Mouse (Mus musculus) intestine, postnatal 0 days (tissue): ENCODE measurements around the gene Thap3. TPM values are rescaled to one million over a fixed set of nuclear protein-coding genes. Genes with fewer than 3 reads are reported as not detected.

Experiments used
- ATAC-seq: fragments of 200-750 bp; cut with Nextera tagmentation; 2 replicates; pipeline ENCODE4 v1.8.0; 2017; ENCODE audit warnings: mild to moderate bottlenecking, moderate TSS enrichment, moderate library complexity
- H3K27ac ChIP-seq: fragments of 300-500 bp; sonication (generic); 2 replicates; pipeline ENCODE4 v1.5.1; 2014; ENCODE audit warnings: mild to moderate bottlenecking, low read depth, low read length, moderate library complexity
- H3K27me3 ChIP-seq: fragments of 300-500 bp; sonication (generic); replicated peaks from 2 replicates; pipeline ENCODE4 v1.6.1; 2014; ENCODE audit warnings: low read length, mixed read lengths; ENCODE audit not compliant: control insufficient read depth, insufficient read depth
- H3K36me3 ChIP-seq: fragments of 300-500 bp; sonication (generic); 2 replicates; pipeline ENCODE4 v1.6.1; 2014; ENCODE audit warnings: mild to moderate bottlenecking, moderate library complexity; ENCODE audit not compliant: control insufficient read depth, insufficient read depth
- H3K4me1 ChIP-seq: fragments of 300-500 bp; sonication (generic); replicated peaks from 2 replicates; pipeline ENCODE4 v1.6.1; 2014; ENCODE audit warnings: antibody characterized with exemption, low read length, mixed read lengths; ENCODE audit not compliant: control insufficient read depth, insufficient read depth
- H3K4me2 ChIP-seq: fragments of 300-500 bp; sonication (generic); replicated peaks from 2 replicates; pipeline ENCODE4 v1.6.1; 2014; ENCODE audit warnings: low read depth, mild to moderate bottlenecking, moderate library complexity
- H3K4me3 ChIP-seq: fragments of 300-500 bp; sonication (generic); 2 replicates; pipeline ENCODE4 v1.5.1; 2014; ENCODE audit warnings: low read depth, low read length
- H3K9ac ChIP-seq: fragments of 300-500 bp; sonication (generic); 2 replicates; pipeline ENCODE4 v1.6.1; 2014; ENCODE audit warnings: mild to moderate bottlenecking, low read depth, low read length
- H3K9me3 ChIP-seq: fragments of 300-500 bp; sonication (generic); 2 replicates; pipeline ENCODE4 v1.6.1; 2016; ENCODE audit warnings: mixed run types; ENCODE audit not compliant: control insufficient read depth
- CTCF ChIP-seq: sonication (generic); IDR thresholded peaks from 2 replicates; pipeline ENCODE4 v1.5.1; 2016; ENCODE audit warnings: low read depth, mild to moderate bottlenecking, control low read depth, antibody characterized with exemption, moderate library complexity
- WGBS: fragments of 180-500 bp; shearing (Covaris S2); extraction: QIAGEN DNeasy Blood & Tissue Kit; methylation state at CpG from one replicate; pipeline ENCODE4 v1.1.7; 2014; 5-methylcytosine and 5-hydroxymethylcytosine counted together
- polyA plus RNA-seq: library from polyadenylated mRNA; unstranded; fragments of >200 nt; fragmentation: Nextera tagmentation; extraction: Ambion mirVana; gene quantifications from 2 replicates; pipeline ENCODE4 v1.2.1, GENCODE M21; 2015

Thap3 gene
- polyA plus RNA-seq, 1 experiment from 2014 or later, result 15.4 TPM

DNA sequence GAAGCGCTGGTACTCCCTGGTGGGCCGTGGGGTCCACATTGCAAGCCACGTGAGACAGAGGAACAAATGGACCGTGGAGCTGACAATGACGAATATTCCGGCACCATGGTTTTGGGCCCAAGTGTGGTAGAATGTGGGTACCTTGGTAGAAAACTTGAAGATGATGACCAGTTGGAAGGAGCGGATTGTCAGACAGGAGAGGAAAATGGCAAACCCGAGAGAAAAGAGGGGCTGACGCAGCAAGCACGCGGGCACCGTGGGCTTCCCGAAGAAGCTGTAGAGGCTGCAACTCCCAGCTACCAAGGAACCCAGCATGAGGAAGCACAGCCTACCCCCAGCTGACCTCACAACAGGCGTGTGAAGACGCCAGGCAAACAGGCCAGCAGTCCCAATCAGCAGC lies 39.7 kb upstream of the Thap3 start:
- Histone ChIP-seq H3K4me3 (no peak overlapping the region), H3K4me2 (peak overlapping the region; percentile 97; the same call in 1 of the 2 replicates), H3K4me1 (peaks cover 5% of the 10 kb centered on the region), H3K27me3 (no peaks in the 10 kb centered on the region), H3K27ac (no peak overlapping the region), H3K36me3 (peaks cover 9% of the 10 kb centered on the region), H3K9me3 (no peaks in the 10 kb centered on the region), H3K9ac (no peak overlapping the region)
- no peak for ATAC-seq
- no peak for TF ChIP-seq CTCF
- 67% methylated on average over 15 of the region's 15 CpGs for WGBS

DNA sequence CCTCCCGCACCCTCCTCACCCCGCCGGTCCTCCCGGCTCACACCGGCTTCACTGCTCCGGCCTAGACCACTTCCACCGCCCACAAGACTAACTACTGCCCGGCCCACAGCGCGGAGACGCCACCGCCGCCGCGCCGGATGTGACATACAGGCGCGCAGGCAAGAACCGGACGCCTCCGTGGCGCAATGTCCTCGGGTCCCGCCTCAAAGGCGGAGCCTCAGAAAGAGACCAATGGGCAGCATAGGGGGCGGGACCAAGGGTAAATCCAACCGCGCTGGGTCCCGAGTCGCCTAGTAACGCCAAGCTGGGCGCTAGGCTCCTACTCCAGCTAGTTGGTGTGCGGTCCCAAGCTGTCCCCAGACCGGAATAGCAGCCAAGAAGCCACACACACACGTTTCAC lies 38.7 kb upstream of the Thap3 start, which contains the start of gene Zbtb48:
TSS of gene Zbtb48 (minus strand) at position 148 of the 400 bp plus-strand sequence.
- TF ChIP-seq CTCF, result peak; percentile 8
- peaks cover 5% of the 10 kb centered on the region for H3K4me1 ChIP-seq
- peak within 1 kb of the TSS; percentile 75 for H3K27ac ChIP-seq
- H3K9me3 ChIP-seq, result no peaks in the 10 kb centered on the region
- H3K4me2 ChIP-seq, result peak within 1 kb of the TSS; percentile 97
- under 1% methylated on average over 33 of the region's 35 CpGs for WGBS
- peak; percentile 97 for ATAC-seq
- H3K36me3 ChIP-seq, result peaks cover 14% of the 10 kb centered on the region
- H3K9ac ChIP-seq, result peak within 1 kb of the TSS; percentile 41
- H3K4me3 ChIP-seq, result peak within 1 kb of the TSS; percentile 65
- H3K27me3 ChIP-seq, result no peaks in the 10 kb centered on the region

DNA sequence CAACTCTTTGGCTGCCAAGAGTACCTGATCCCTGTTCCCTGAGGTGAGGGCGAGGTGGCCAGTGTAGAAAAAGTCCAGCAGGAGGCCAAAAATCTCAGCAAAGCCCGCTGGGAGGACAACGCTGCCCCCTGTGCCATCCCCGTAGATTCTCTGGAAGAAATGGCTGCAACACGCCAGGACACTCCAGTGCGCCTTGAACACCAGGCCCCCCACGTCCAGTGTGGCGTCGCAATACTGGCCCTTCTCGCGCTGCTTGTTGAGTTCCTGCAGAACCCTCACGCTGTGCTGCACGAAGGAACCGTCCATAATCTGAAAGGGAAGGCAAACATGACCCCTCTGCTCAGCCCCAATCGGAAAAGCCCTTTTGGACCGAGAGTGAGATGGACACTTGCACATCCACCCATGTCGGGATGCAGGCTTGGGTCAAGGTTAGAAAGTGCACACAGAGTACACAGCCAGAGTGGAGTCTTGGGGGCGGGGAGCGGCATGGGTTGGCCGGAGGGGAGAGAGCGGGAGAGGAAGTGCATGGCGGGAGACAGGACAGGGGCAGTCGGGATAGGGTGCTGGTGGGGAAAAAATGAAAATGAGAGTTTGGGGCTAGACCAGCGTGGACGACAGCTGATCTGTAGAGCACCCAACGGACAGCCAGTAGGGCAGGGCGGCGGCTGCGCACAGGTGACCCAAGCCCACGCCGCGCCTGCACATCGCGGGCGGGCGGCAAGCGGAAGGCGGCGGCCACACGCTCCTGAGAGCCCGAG lies 38.1 kb upstream of the Thap3 start:
- H3K4me3 ChIP-seq, result peak overlapping the region; percentile 65
- peaks cover 5% of the 10 kb centered on the region for H3K4me1 ChIP-seq
- peak; percentile 36 for TF ChIP-seq CTCF
- peaks cover 19% of the 10 kb centered on the region for H3K36me3 ChIP-seq
- H3K27ac ChIP-seq, result peak overlapping the region; percentile 75
- ATAC-seq, result peak; percentile 55
- H3K27me3 ChIP-seq, result no peaks in the 10 kb centered on the region
- WGBS, result 1% methylated on average over 35 of the region's 41 CpGs
- no peaks in the 10 kb centered on the region for H3K9me3 ChIP-seq
- H3K9ac ChIP-seq, result peak overlapping the region; percentile 41
- peak overlapping the region; percentile 97 for H3K4me2 ChIP-seq

DNA sequence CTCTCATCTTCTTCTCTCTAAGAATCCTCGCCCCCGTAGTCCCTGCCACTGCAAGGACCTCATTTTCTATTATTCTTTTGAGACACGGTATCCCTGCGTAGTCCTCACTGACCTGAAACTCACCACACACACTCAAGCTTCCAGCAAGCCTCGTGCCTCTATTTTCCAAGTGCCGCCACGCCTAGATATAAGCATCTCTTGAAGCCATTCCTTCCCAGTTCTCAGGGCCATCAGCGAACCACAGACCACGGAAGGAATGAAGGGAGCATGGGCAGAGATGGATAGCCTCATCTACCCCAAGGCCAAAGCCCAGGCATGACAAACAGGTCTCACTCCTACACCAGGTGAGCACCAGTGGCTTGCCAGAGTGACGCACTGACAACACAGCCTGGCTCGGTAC lies 35.7 kb upstream of the Thap3 start:
- H3K9ac ChIP-seq, result no peak overlapping the region; the same call in 1 of the 2 replicates
- no peak overlapping the region for H3K4me3 ChIP-seq
- H3K27me3 ChIP-seq, result no peaks in the 10 kb centered on the region
- no peaks in the 10 kb centered on the region for H3K9me3 ChIP-seq
- WGBS, result 93% methylated on average over 11 of the region's 11 CpGs
- H3K27ac ChIP-seq, result no peak overlapping the region
- H3K4me1 ChIP-seq, result peaks cover 5% of the 10 kb centered on the region
- no peak for ATAC-seq
- no peak for TF ChIP-seq CTCF
- no peak overlapping the region for H3K4me2 ChIP-seq
- peaks cover 41% of the 10 kb centered on the region for H3K36me3 ChIP-seq

DNA sequence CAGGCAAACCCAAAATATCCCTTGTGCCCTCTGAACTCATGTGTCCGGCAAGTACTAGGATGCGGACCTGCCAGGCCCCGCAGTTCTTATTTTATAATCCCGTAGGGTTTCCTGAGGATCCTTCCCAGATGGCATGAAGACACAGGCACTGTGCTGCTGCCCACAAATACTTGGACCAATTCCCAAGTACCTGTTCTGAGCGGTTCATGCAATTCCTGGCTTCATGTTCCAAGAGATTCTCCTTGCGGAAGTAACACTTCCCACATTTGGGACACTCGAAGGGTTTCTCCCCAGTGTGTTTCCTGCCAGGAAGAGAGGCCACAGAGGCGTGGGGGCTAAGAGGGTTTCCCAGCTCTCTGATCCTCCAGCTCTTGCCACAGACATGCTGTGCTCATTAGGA lies 33.7 kb upstream of the Thap3 start:
- H3K36me3 ChIP-seq, result peaks cover 49% of the 10 kb centered on the region
- WGBS, result 87% methylated on average over 8 of the region's 8 CpGs
- no peaks in the 10 kb centered on the region for H3K27me3 ChIP-seq

DNA sequence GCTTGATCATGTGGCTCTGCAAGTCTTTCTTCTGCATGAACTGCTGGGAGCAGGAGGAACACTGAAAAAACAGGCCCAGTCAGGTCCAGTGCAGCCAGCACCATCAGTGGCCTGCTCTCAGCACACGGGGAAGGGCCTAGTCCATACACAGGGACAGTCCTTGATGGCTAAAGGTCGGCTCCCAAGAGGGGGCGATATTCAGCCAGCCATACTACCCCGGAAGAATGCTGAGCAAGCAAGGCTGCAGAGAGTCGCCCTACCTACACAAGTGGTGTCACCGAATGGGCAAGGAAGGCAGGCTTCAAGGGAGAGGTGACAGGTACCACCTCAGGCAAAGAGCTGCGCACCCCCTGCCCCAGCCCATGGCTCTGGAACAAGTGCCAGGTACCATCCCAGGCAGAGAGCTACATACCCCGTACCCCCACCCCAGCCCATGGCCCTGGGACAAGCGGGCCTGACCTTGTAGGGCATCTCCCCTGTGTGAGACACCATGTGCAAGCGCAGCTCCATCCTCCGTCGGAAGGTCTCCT lies 32.8 kb upstream of the Thap3 start:
- TF ChIP-seq CTCF, result peak; percentile 31; the same call in 1 of the 2 replicates
- H3K27ac ChIP-seq, result no peak overlapping the region
- H3K9me3 ChIP-seq, result no peaks in the 10 kb centered on the region
- H3K27me3 ChIP-seq, result no peaks in the 10 kb centered on the region
- peaks cover 49% of the 10 kb centered on the region for H3K36me3 ChIP-seq
- 75% methylated on average over 12 of the region's 12 CpGs for WGBS
- no peak overlapping the region for H3K4me2 ChIP-seq
- no peak overlapping the region for H3K9ac ChIP-seq
- H3K4me1 ChIP-seq, result peaks cover 5% of the 10 kb centered on the region
- no peak for ATAC-seq
- no peak overlapping the region for H3K4me3 ChIP-seq

More for the DNA sequence above, 33.7 kb upstream of the Thap3 start:
- no peak for TF ChIP-seq CTCF
- Histone ChIP-seq H3K9ac (no peak overlapping the region), H3K4me3 (no peak overlapping the region), H3K27ac (no peak overlapping the region), H3K4me2 (no peak overlapping the region), H3K9me3 (no peaks in the 10 kb centered on the region), H3K4me1 (peaks cover 5% of the 10 kb centered on the region)
- ATAC-seq, result no peak
